Mouse (Mus musculus) megakaryocyte, embryonic 14.5 days (primary cell): ENCODE results near the gene Pigr.

Experiments
- FLI1 ChIP-seq: IDR thresholded peaks from 2 replicates; pipeline ENCODE4 v1.6.1; 2012; ENCODE audit warnings: low read length, inconsistent platforms, mixed read lengths
- GATA1 ChIP-seq: IDR thresholded peaks from 3 replicates; pipeline ENCODE4 v1.6.1; 2012; ENCODE audit warnings: mixed read lengths, low read length, inconsistent platforms, borderline replicate concordance

- TF ChIP-seq FLI1 (no peak), GATA1 (no peak)
Measured at GRCm38 (mm10) chr1:130800602-130801001, 25.9 kb upstream of the Pigr start, which contains the start of gene Fcamr.
